Mouse (Mus musculus): ENCODE measurements around the gene Atxn7l1. TPM values are rescaled to one million over a fixed set of nuclear protein-coding genes. Genes with fewer than 3 reads are reported as not detected.

Atxn7l1 gene
- total RNA-seq, 2 experiments from 2014 or later = 16.4 to 17.7 TPM

DNA sequence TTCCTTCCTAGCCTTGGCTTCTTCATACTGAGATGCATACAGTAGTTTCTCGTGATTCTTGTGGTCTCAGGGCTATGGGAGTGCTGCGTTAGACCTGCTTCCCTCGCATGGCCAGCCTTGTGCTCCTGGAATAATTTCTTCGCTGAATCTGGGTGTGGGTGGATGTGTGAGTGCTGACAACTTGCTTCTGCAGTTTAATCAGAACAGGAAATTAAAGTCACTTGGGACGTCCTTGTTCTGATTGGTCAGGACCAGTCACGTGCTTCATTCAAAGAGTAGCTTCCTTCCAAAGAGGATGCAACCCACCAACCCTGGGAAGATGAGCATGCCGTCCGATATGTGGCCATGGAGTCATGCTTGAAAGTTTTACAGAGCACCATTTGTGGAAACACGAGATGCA, 126.2 kb downstream of the Atxn7l1 start:
- no peak for DNase-seq

DNA sequence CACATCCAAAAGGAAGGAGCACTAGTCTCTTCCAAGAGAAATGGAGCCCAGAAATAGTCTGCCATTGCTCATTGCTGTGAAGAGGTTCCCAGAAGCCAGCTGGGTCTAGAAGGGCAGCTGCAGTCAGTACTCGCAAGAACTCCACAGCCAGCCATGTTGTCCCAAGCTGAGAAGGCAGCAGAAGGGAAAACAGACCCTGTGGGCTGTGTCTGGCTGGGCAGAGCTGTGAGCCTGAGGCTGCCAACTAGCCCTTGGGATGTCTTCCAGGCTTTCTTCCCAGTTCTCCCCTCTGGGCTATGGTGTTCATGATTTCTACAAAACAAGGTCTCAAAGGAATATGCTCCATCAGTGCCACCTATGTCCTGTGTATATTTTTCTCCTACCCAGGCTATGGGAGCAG, 128.5 kb downstream of the Atxn7l1 start:
- DNase-seq = no peak

GRCm38 (mm10) chr12:33277427-33277826, 129.9 kb downstream of the Atxn7l1 start:
- DNase-seq = no peak

GRCm38 (mm10) chr12:33279159-33279558, 131.7 kb downstream of the Atxn7l1 start:
- DNase-seq = no peak

DNA sequence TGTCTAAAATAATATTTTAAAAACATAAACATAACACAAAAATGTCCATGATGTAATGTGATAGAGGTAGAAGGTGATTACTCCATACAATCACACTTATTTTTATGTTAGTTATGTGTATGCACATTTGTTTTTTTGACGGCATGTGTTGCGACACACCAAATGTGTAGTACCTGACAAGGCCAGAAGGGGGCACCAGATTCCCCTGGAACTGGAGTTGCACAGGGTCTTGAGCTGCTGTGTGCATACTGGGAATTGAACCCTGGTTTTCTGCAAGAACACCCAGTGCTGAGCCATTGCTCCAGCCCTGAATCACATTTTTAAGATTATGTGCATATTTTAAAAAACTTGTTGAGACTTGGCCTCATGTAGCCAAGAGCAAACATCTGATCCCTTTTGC, 133.3 kb downstream of the Atxn7l1 start:
- no peak for DNase-seq

DNA sequence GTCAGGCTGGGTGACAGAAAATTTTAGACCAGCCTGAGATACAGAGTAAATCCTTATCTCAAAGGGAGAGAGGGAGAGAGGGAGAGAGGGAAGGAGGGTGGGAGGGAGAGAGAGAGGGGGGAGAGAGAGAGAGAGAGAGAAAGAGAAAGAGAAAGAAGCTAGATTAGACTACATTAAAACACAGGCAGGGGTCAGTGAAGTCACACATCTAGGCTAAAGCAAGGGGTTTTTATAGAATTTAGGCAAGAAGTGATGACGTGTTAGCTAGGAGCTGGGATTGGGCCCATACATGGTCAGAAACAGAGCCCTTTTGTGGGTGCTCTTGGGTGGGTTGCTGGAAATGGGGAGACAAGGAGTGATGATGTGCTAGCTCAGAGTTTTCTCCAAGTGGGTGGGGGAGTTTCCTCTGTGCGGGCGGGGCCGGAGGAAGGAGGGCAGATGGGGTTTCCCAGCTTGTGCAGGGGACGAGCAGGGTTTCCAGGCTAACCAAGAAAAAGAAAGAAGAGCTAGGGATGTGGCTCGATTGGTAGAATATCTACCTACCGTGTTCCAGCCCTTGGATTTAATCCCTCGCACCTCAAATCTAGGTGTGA, 136.9 kb downstream of the Atxn7l1 start:
- DNase-seq = no peak

DNA sequence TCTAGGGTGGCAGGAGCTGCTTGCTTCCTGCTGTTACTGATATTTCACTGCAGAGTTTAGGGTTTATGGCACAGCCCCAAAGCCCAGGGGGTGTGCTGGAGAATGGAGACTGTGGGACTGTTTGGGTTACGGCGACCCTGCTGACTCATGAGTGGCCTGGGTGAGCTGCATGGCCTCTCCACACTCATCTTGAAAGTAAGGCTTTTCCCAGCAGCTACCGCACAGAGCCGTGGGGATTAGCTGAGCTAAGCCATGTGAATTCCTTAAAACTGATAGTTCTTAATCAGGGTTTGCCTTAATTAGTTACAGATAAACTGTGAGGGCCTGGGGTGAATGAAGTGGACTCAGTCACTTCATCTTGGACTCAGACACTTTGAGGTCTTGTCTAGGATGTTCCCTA, 137.9 kb downstream of the Atxn7l1 start:
- no peak for DNase-seq

GRCm38 (mm10) chr12:33285933-33286649, 138.6 kb downstream of the Atxn7l1 start:
- DNase-seq = no peak

GRCm38 (mm10) chr12:33287686-33288085, 140.2 kb downstream of the Atxn7l1 start:
- no peak for DNase-seq

- DNase-seq = no peak
Measured at GRCm38 (mm10) chr12:33288746-33289145, 141.3 kb downstream of the Atxn7l1 start.

DNA sequence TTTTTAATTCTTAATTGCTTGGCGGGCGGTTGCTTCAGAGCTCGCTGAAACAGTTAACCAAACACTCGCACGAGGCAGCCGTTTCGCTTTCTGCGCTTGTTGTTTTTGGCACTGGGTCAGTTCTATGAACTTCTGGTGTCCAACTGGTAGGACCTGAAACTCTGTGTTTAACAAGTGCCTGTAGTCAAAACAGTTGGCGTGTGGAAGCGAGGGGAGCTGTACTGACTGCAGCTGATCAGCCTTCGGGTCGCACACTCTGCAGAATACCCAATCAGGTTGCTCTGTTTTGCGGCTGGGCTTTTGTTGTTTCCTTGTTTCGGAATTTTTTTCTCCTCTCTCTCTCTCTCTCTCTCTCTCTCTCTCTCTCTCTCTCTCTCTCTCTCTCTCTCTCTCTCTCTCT, 154.6 kb downstream of the Atxn7l1 start:
- peak; percentile 59 for DNase-seq

GRCm38 (mm10) chr12:33302523-33303383, 155.3 kb downstream of the Atxn7l1 start:
- peak; percentile 57 for DNase-seq

DNA sequence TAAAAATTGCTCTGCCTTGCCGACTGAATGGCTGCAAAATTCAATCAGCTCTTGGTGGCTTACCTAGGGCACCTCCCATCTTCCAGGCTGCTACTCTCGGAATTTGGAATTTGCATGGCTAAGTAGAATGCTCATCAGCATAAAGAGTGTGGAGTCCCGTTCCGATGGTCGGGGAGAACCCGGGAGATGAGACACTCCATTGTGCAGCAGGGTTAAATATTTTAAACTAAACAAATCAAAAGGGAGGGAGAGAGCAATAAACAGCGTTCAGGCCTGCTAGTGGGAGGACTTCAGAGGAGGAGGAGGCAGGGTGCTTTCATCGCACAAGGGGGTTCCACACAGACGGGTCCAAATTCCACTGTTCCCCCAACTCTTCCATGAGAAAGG, 155.9 kb downstream of the Atxn7l1 start:
- DNase-seq = no peak

DNA sequence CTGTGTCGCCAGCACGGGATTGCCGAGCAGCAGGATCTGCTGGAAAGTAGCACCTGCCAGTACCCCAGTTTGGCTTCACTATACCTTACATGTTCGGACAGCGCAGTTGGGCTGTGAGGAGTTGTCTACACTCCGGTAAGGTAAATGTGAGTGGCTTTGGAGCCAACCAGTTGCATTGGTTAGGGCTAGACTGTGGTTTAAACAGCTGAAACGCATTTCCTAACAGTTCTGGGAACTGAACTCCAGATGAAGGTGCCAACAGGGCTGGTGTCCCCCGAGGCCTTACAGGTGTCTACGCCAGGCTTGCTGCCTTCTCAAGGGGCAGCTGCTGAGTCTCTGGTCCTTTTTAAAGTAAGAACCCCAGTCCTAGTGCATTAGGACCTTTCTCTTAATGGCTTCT, 157.6 kb downstream of the Atxn7l1 start:
- DNase-seq = no peak

DNA sequence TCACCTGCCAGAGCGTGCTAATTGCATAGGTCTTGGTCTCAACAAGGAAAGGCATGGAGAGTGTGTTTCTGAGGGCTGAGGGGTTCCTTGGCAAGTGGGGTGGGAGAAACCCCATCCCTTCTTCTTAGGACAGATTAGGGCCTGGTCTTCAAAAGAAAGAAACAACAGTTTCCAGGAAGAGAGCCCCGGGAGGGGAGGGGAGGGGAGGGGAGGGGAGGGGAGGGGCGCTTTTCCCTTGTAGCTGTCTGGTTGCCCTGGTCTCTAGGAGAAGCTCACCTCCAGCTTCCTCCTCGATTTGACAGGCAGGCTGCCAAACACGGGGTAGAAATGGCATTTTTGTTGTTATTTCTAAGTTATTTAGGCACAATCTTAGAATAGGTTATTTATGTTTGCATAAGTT, 159.0 kb downstream of the Atxn7l1 start:
- no peak for DNase-seq

DNA sequence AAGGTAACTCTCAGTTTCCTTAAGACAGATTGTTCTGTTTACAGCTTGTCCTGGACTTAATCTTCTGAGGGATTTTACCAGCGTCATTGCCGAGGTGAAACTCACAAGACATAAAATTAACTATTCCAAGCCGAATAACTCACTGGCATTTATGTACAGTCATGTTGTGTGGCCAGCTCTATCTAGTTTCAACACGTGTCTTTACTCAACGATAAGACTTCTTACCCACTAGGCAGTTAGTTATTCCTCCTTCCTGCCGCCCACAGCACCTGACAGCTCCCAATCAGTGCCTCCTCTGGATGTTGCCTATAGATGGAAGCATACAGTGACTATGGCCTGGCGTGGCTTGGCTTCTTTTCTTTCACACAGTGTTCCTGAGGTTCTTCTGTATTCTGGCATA, 161.2 kb downstream of the Atxn7l1 start:
- DNase-seq = no peak

DNA sequence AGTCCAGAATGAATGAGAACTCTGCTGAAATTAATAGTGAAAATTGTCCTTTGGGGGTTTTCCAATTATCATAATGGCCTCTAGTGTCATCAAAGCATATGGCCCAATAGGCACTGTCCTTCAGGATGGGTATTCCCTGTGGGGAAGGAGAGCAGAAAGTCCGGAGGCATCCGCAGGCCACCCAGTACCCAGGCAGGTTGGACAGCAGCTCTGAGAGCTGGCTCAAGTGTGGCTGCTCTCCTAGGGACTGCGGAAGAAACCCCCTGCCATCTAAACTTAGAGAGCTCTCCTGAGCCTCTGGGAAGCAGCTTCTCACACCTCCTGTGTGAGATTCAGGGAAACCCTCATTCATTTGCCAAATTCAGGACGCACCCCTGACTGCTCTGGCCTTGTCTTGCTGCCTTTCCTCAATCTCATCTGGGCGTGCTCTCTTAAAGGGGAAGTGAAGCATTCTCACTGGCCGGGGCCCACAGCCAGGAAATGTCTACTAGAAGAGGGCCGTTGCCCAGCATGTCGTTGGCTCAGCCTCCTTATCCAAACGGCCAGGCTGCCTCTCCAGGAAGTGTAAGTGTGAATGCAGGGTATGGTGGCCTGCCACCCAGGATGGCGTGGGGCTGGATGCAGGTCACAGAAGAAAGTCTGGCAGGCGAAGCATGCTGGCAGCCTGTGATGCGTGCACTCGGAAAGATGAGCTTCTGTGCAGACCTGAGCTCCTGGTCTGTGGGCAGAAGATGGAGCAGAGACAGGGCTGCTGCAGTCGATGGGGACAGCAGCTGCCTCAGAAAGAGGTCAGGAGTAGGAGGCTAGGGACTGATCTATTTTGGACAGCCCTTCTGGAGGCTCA, 166.6 kb downstream of the Atxn7l1 start:
- DNase-seq = peak; percentile 84

DNA sequence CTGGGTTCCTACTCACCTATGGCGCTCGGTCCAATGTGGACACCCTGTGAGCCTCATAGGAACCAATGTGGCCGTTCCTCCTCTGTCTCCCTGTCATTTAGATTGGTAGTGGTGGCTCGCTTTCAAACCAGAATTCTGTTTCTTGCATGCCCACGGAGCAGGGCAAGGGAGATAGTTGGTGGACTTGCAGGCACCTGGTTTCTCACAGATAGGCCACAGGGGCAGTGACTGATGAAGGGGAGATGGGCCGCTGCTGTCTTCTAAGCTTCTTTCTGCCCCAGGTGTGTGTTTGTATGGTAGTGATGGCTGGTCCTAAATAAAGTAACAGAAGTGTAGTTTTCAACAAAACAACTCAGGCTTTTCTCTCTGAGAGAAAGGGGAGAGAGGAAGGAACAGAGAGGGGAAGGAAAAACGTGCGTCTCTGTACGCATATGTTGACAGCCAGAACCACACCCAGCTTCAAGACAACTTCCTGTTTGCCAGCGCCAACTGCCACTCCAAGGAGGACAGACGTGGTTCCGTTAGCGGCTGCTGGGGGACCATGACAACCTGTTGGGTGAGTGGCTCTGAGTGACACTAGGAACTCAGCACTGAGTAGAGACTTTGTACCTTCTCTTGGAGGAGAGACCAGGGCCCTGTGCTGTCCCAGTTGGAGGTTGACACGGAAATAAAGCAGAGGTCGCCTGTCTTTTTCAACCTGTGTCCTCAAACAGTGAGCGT, 167.6 kb downstream of the Atxn7l1 start:
- peak; percentile 43 for DNase-seq

DNA sequence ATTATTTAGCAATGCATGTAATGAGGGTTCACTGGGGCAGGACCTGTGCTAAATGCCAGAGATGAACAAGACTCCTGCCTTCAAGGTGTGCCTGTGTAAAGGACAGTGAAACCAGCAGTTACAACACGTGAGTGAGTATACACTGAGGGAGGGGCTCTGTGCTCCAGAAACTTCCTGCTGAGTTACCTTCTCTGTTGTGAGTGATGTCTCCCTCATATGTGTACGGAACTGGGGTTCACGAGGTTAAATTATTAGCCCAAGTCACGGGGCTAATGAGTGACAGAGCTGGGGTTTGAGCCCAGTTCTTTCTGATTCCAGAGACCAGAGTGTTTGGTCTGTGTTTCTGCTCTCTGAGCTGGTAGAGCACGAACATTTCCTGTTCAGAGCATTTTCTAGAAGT, 168.3 kb downstream of the Atxn7l1 start:
- DNase-seq = no peak

DNA sequence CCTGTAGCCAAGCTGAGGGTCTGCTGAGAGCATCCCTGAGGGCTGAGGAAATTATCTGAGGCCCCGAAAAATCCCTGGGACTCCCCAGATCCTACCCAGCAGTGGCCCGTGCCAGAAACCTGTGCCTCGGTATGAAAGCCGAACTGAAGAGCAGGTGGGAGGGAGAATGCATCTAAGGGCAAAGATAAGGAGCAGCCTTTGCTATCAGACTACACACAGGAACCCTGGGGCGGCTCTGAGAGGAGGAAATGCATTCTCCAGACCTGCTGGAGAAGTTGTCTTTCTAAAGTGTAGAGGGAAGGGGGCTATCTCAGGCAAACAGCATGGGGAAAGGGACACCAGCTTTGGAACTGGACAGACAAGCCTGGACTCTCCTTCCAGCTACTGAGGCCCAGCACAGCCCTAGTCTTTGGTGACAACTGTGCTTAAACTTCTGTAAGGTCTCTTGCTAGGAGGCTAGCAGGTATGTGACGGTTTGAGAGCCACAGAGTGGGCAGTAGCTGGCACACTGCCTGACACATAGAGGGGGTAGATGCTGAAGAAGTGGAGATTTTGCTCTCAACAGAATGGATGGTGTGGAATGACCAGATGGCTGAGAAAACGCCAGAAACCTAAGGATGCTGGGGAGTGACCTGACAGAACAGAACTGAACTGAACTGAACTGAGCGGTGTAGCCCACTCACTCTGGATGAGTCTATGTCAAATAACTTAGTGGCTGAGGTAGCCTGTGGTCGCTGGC, 170.5 kb downstream of the Atxn7l1 start:
- DNase-seq = no peak

DNA sequence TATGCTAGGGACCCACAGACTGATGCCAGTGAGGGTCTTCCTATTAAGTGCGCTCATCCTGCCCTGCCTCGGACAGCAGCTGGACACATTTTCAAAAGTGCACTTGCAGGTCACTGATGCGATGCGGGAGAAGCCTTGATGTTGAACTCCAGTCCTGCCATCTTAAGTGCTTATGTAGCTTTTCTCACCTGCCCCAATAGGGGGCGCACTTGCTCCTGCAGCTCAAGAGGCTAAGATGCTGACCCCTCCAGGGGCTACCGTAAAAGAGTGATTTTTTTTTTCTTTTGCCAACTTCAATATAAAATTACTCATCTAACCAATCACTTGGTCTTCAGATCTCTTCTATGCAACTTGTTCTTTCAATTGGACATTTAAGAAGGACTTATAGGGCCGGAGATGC, 175.1 kb downstream of the Atxn7l1 start:
- no peak for DNase-seq

Data from gastrocnemius, postnatal 25 days (tissue).